Mouse (Mus musculus) lung, postnatal 0 days (tissue): ENCODE measurements around the gene Fyco1.

Source experiments
- CTCF ChIP-seq: IDR thresholded peaks from 2 replicates; pipeline ENCODE4 v1.5.1; 2016; ENCODE audit warnings: antibody characterized with exemption, mild to moderate bottlenecking
- EP300 ChIP-seq: IDR thresholded peaks from 2 replicates; pipeline ENCODE4 v1.6.1; 2016; ENCODE audit warnings: antibody characterized with exemption, mild to moderate bottlenecking, control low read depth

- TF ChIP-seq CTCF (no peak), EP300 (no peak)
Observed at GRCm38 (mm10) chr9:123872049-123872448, 20.4 kb upstream of the Fyco1 start.
